Mouse (Mus musculus): Measurements from ENCODE around the gene Fam122b. TPM values are rescaled to one million over a fixed set of nuclear protein-coding genes. Genes with fewer than 3 reads are reported as not detected.

Gene Fam122b
- polyA plus RNA-seq, 1 experiment, result 5.8 TPM

DNA sequence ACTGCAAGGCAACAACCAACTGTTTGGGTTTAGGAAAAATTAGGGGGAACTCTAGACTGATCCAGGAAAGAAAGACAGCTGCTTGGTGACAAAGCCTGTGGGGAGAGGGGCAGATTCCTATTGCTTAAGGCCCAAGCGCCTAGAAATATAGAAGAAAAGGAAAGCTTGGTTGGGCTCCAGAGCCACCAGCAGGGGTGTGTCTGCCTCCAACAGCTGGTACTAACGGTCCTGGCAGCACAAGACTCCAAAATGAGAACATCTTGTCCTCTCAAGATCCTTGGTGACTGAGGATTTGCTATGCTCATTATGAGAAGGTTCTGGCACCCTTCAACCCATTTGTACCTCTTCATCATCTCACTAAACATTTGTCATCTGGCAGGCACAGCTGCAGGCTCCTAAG, 55.8 kb downstream of the Fam122b start:
- TF ChIP-seq CTCF (IDR thresholded peaks at IDR 0.05; ENCODE audit: borderline replicate concordance, insufficient read depth, low read depth, low read length) (no peak), POLR2A (IDR thresholded peaks at IDR 0.05; ENCODE audit: borderline replicate concordance, insufficient read depth, low read length) (no peak)
- Histone ChIP-seq H3K4me3 (replicated peaks; ENCODE audit: insufficient read depth, low read depth, low read length) (no peak overlapping the region), H3K27me3 (ENCODE audit: control insufficient read depth, insufficient read depth, low read length) (no peaks in the 10 kb centered on the region), H3K27ac (ENCODE audit: insufficient read depth, low read length) (no peak overlapping the region), H3K4me1 (ENCODE audit: control insufficient read depth, insufficient read depth, low read length) (peaks cover 6% of the 10 kb centered on the region; the same call in 1 of the 2 replicates)
- no peak for DNase-seq
- 44% methylated on average over 2 of the region's 2 CpGs for WGBS

DNA sequence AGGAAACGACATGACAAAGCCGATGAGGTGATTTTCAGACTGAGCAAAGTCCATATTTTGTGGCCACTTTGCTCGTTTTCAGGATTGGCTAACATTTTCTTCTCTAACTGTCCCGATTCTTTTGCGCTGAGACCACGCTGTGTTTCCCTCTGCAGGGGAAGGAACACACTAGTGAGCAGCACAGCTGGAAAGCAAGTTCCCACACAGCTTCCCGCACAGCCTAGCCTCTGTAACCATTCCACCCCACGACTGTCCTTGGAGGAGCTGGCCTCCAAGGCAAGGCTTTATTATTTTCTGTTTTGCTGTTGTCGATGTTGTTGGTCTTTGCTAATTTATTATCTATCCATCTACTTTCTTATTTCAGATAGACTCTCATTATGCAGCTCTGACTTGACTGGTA, 57.1 kb downstream of the Fam122b start:
- no peak overlapping the region for H3K4me3 ChIP-seq (replicated peaks; ENCODE audit: insufficient read depth, low read depth, low read length)
- WGBS, result 66% methylated on average over 9 of the region's 9 CpGs
- no peak for DNase-seq
- peaks cover 6% of the 10 kb centered on the region; the same call in 1 of the 2 replicates for H3K4me1 ChIP-seq (ENCODE audit: control insufficient read depth, insufficient read depth, low read length)
- H3K27ac ChIP-seq (ENCODE audit: insufficient read depth, low read length), result no peak overlapping the region
- no peaks in the 10 kb centered on the region for H3K27me3 ChIP-seq (ENCODE audit: control insufficient read depth, insufficient read depth, low read length)
- no peak for TF ChIP-seq CTCF (IDR thresholded peaks at IDR 0.05; ENCODE audit: borderline replicate concordance, insufficient read depth, low read depth, low read length)
- TF ChIP-seq POLR2A (IDR thresholded peaks at IDR 0.05; ENCODE audit: borderline replicate concordance, insufficient read depth, low read length), result no peak

DNA sequence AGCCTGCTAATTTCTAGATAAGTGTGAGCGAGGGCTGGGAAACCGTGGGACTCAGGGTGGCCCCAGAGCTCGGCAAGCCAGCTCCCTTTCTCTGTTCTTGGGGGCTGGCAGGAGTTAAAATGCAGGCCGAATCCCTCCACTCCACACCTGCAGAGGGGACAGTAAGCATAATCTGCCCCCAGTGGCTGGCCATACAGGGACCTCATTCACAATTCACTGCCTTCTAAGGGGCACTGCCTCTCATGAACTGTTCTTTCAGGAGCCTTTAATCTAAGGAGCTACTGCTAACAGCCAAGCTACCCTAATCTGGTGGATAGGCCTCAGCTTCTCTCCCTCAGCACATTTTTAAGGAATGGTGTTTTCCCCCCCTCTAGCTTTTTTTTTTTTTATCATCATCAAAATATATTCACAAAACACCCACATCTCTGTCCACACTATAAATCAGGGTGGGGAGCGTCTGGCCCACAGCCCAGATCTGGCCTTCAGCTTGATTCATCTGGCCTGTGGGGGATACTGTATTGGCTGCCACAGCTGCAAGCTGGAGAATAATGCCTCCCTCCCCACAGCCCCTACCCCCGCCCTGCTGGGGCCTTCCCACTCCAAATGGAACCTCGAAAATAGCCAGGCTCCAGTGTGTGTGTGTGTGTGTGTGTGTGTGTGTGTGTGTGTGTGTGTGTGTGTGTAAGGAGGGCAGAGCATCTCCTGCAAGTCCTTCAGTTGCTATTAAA, 57.7 kb downstream of the Fam122b start:
- Histone ChIP-seq H3K27ac (ENCODE audit: insufficient read depth, low read length) (no peak overlapping the region), H3K27me3 (ENCODE audit: control insufficient read depth, insufficient read depth, low read length) (no peaks in the 10 kb centered on the region), H3K4me1 (ENCODE audit: control insufficient read depth, insufficient read depth, low read length) (peaks cover 6% of the 10 kb centered on the region; the same call in 1 of the 2 replicates), H3K4me3 (replicated peaks; ENCODE audit: insufficient read depth, low read depth, low read length) (no peak overlapping the region)
- no peak for DNase-seq
- 60% methylated on average over 7 of the region's 7 CpGs for WGBS
- TF ChIP-seq POLR2A (IDR thresholded peaks at IDR 0.05; ENCODE audit: borderline replicate concordance, insufficient read depth, low read length) (no peak), CTCF (IDR thresholded peaks at IDR 0.05; ENCODE audit: borderline replicate concordance, insufficient read depth, low read depth, low read length) (no peak)

DNA sequence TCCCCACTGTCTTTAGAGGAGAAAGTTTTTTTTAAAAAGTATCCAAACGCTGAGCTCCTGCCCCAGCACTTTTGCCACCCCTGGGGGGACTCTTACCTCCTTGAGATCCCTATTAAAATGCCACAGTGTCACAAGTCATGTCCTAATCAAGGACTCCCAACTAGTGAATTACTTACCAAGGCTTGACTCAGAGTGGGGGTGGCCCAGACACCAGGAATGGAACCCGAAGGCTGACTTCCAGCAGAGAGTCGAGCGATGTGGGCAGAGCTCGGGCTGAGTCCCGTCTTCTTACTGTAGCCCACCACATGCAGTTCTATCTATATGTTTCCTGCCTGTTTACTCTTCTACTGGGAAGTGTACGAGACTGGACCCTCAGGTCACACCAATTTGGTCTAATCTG, 60.2 kb downstream of the Fam122b start:
- peaks cover 2% of the 10 kb centered on the region; the same call in 1 of the 2 replicates for H3K4me1 ChIP-seq (ENCODE audit: control insufficient read depth, insufficient read depth, low read length)
- DNase-seq, result no peak

DNA sequence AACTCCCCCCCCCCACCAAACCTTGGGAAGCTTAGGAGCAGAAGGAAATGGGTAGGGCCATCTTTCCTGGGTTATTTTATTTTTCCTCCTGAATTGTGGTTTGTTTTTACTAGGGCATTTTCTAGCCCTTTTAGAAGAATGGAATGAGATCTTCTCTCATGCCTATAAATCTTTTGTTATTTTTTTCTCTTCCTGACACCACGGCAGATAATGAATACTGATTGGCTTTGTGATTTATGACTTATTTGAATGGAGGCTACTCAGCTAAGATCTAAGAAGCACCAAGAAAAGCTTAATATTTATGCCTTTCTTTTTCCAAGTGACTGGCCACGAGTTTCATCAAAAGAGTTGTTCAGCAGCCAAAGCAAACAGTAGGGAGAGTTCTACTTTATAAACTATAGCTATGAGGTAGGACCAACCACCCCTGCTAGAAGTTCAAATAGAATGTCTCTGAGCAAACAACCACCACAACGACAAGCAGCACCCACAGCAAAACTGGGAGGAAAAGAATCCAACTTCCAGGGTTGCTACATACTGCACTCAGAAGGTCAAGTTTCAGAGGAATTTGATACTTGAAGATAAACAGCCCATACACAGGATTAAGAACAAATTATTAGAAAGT, 64.8 kb downstream of the Fam122b start:
- no peak for DNase-seq
- Histone ChIP-seq H3K27ac (ENCODE audit: insufficient read depth, low read length) (no peak overlapping the region), H3K27me3 (ENCODE audit: control insufficient read depth, insufficient read depth, low read length) (no peaks in the 10 kb centered on the region), H3K4me3 (replicated peaks; ENCODE audit: insufficient read depth, low read depth, low read length) (no peak overlapping the region), H3K4me1 (ENCODE audit: control insufficient read depth, insufficient read depth, low read length) (no peaks in the 10 kb centered on the region)
- 66% methylated on average over 3 of the region's 3 CpGs for WGBS
- no peak for TF ChIP-seq POLR2A (IDR thresholded peaks at IDR 0.05; ENCODE audit: borderline replicate concordance, insufficient read depth, low read length)
- TF ChIP-seq CTCF (IDR thresholded peaks at IDR 0.05; ENCODE audit: borderline replicate concordance, insufficient read depth, low read depth, low read length), result no peak

More for the DNA sequence above, 60.2 kb downstream of the Fam122b start:
- H3K27me3 ChIP-seq (ENCODE audit: control insufficient read depth, insufficient read depth, low read length), result no peaks in the 10 kb centered on the region
- H3K4me3 ChIP-seq (replicated peaks; ENCODE audit: insufficient read depth, low read depth, low read length), result no peak overlapping the region
- TF ChIP-seq POLR2A (IDR thresholded peaks at IDR 0.05; ENCODE audit: borderline replicate concordance, insufficient read depth, low read length) (no peak), CTCF (IDR thresholded peaks at IDR 0.05; ENCODE audit: borderline replicate concordance, insufficient read depth, low read depth, low read length) (no peak)
- WGBS, result 60% methylated on average over 7 of the region's 7 CpGs
- H3K27ac ChIP-seq (ENCODE audit: insufficient read depth, low read length), result no peak overlapping the region

DNA sequence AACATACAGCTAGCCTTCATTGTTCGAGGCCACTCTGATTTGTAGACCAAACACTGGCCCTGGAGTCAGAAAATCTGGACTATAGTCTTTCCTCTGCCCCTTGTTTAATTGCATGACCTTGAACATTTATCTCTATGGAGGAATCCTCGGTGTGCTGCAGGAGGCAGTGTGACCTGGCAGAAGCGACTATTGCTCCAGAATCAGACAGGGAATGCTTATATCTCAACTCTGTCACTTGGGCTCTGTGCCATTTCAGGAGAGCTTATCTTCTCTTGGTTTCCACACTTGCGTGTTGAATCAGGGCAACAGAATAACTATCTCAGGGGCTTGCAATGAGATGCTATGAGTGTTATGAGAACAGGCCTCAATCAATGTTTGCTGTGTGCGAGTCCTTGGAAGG, 68.0 kb downstream of the Fam122b start:
- H3K4me1 ChIP-seq (ENCODE audit: control insufficient read depth, insufficient read depth, low read length), result no peaks in the 10 kb centered on the region
- no peaks in the 10 kb centered on the region for H3K27me3 ChIP-seq (ENCODE audit: control insufficient read depth, insufficient read depth, low read length)
- WGBS, result 86% methylated on average over 5 of the region's 5 CpGs
- no peak for DNase-seq
- TF ChIP-seq CTCF (IDR thresholded peaks at IDR 0.05; ENCODE audit: borderline replicate concordance, insufficient read depth, low read depth, low read length) (no peak), POLR2A (IDR thresholded peaks at IDR 0.05; ENCODE audit: borderline replicate concordance, insufficient read depth, low read length) (no peak)
- no peak overlapping the region for H3K4me3 ChIP-seq (replicated peaks; ENCODE audit: insufficient read depth, low read depth, low read length)
- H3K27ac ChIP-seq (ENCODE audit: insufficient read depth, low read length), result no peak overlapping the region

DNA sequence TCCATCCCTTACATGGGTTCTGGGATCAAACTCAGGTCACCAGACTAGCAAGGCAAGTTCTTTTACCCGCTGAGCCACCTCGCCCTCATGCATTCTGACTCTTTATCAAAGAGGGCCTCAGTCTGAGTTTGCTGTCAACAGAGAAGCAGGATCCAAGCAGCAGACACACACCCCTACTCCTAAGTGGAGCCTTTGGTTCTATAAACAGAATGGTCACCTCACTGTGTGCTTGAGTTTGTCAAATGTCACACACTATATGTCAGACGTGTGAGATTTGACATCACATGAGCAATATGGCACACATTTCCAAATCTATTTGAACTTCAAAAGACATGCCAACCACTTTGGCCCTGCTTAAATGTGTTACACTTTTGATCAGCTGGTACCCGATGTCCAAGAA, 71.9 kb downstream of the Fam122b start:
- no peaks in the 10 kb centered on the region for H3K27me3 ChIP-seq (ENCODE audit: control insufficient read depth, insufficient read depth, low read length)
- H3K4me3 ChIP-seq (replicated peaks; ENCODE audit: insufficient read depth, low read depth, low read length), result no peak overlapping the region
- no peak overlapping the region for H3K27ac ChIP-seq (ENCODE audit: insufficient read depth, low read length)
- 82% methylated on average over 4 of the region's 4 CpGs for WGBS
- no peaks in the 10 kb centered on the region for H3K4me1 ChIP-seq (ENCODE audit: control insufficient read depth, insufficient read depth, low read length)
- TF ChIP-seq POLR2A (IDR thresholded peaks at IDR 0.05; ENCODE audit: borderline replicate concordance, insufficient read depth, low read length) (no peak), CTCF (IDR thresholded peaks at IDR 0.05; ENCODE audit: borderline replicate concordance, insufficient read depth, low read depth, low read length) (no peak)
- DNase-seq, result no peak

DNA sequence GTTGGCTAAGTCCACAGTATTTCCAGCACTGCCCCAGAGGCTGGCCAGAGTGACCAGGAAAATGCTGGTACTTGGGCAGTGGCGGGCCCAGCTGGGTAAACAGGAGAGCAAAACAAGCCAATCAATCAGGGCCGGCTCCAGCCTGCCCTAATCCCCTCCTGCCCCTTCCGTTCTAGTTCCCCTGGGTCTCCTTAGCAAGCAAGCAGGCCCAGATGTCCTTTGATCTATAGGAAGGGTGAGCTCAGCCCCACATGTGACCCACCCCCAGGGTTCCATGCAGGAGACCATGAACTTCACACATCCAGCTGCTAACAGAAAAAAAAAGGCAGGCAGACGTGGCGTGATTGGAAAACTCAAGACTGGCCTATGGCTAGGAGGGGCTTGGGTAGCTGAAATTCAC, 73.2 kb downstream of the Fam122b start:
- TF ChIP-seq CTCF (IDR thresholded peaks at IDR 0.05; ENCODE audit: borderline replicate concordance, insufficient read depth, low read depth, low read length) (no peak), POLR2A (IDR thresholded peaks at IDR 0.05; ENCODE audit: borderline replicate concordance, insufficient read depth, low read length) (no peak)
- WGBS, result 73% methylated on average over 5 of the region's 5 CpGs
- DNase-seq, result no peak
- no peaks in the 10 kb centered on the region for H3K27me3 ChIP-seq (ENCODE audit: control insufficient read depth, insufficient read depth, low read length)
- H3K4me1 ChIP-seq (ENCODE audit: control insufficient read depth, insufficient read depth, low read length), result no peaks in the 10 kb centered on the region
- H3K27ac ChIP-seq (ENCODE audit: insufficient read depth, low read length), result no peak overlapping the region
- H3K4me3 ChIP-seq (replicated peaks; ENCODE audit: insufficient read depth, low read depth, low read length), result no peak overlapping the region

Other genes starting within 250 kb of the Fam122b start
- gene Plac1, start 29.7 kb downstream of the Fam122b start, polyA plus RNA-seq (2012; rRNA removed), result not detected in 2 replicates
- not detected in 2 replicates for gene Fam122c, start 3.6 kb upstream of the Fam122b start, polyA plus RNA-seq (2012; rRNA removed)
- gene Mospd1, start 100.7 kb upstream of the Fam122b start, polyA plus RNA-seq (2012; rRNA removed), result 11.3 and 11.9 TPM in 2 replicates
- gene Etd, start 165.1 kb upstream of the Fam122b start, polyA plus RNA-seq (2012; rRNA removed), result not detected in 2 replicates

Measured in cerebellum, adult 2 months (tissue).